Mouse (Mus musculus): Measurements from ENCODE around the gene Fez1. TPM values are rescaled to one million over a fixed set of nuclear protein-coding genes. Genes with fewer than 3 reads are reported as not detected.

The Fez1 gene
- polyA plus RNA-seq, 1 experiment from 2014 or later = 36.7 TPM

GRCm38 (mm10) chr9:36905452-36905851, 83.8 kb downstream of the Fez1 start:
- Histone ChIP-seq H3K27ac (no peak overlapping the region), H3K36me3 (peaks cover 3% of the 10 kb centered on the region; the same call in 1 of the 2 replicates), H3K4me1 (peaks cover 9% of the 10 kb centered on the region; the same call in 1 of the 2 replicates), H3K9ac (no peak overlapping the region), H3K27me3 (peaks cover 7% of the 10 kb centered on the region; the same call in 1 of the 2 replicates), H3K4me3 (no peak overlapping the region), H3K4me2 (replicated peaks) (no peak overlapping the region), H3K9me3 (no peaks in the 10 kb centered on the region)
- ATAC-seq (ENCODE audit: low FRiP score, low read depth) = no peak
- 39% methylated on average over 4 of the region's 4 CpGs for WGBS

- WGBS = 5% methylated on average over 6 of the region's 6 CpGs
- peaks cover 84% of the 10 kb centered on the region for H3K27me3 ChIP-seq
- no peak overlapping the region for H3K9ac ChIP-seq
- peaks cover 12% of the 10 kb centered on the region for H3K4me1 ChIP-seq
- peak overlapping the region; percentile 36; the same call in 1 of the 2 replicates for H3K4me2 ChIP-seq (replicated peaks)
- no peak overlapping the region for H3K4me3 ChIP-seq
- H3K36me3 ChIP-seq = no peaks in the 10 kb centered on the region
- H3K9me3 ChIP-seq = no peaks in the 10 kb centered on the region
- H3K27ac ChIP-seq = no peak overlapping the region
- 0 out of 2 replicates have a peak, but pooled peaks have one; percentile 61 for ATAC-seq (ENCODE audit: low FRiP score, low read depth)
Measured at GRCm38 (mm10) chr9:36916362-36916761, 94.7 kb downstream of the Fez1 start.

GRCm38 (mm10) chr9:36916915-36917314, 95.3 kb downstream of the Fez1 start:
- peak; percentile 48; the same call in 1 of the 2 replicates for ATAC-seq (ENCODE audit: low FRiP score, low read depth)
- peaks cover 86% of the 10 kb centered on the region for H3K27me3 ChIP-seq
- H3K4me3 ChIP-seq = no peak overlapping the region
- peak overlapping the region; percentile 36; the same call in 1 of the 2 replicates for H3K4me2 ChIP-seq (replicated peaks)
- no peaks in the 10 kb centered on the region for H3K36me3 ChIP-seq
- H3K27ac ChIP-seq = no peak overlapping the region
- H3K9me3 ChIP-seq = no peaks in the 10 kb centered on the region
- H3K9ac ChIP-seq = no peak overlapping the region; the same call in 1 of the 2 replicates
- 18% methylated on average over 5 of the region's 5 CpGs for WGBS
- peaks cover 12% of the 10 kb centered on the region for H3K4me1 ChIP-seq

- Histone ChIP-seq H3K4me2 (replicated peaks) (no peak overlapping the region), H3K27me3 (peaks cover 91% of the 10 kb centered on the region), H3K9ac (no peak overlapping the region), H3K4me1 (peaks cover 12% of the 10 kb centered on the region), H3K9me3 (no peaks in the 10 kb centered on the region), H3K27ac (no peak overlapping the region), H3K4me3 (no peak overlapping the region), H3K36me3 (no peaks in the 10 kb centered on the region)
- WGBS = 60% methylated on average over 3 of the region's 3 CpGs
- no peak for ATAC-seq (ENCODE audit: low FRiP score, low read depth)
Measured at GRCm38 (mm10) chr9:36918582-36918981, 96.9 kb downstream of the Fez1 start.

GRCm38 (mm10) chr9:36919472-36919871, 97.8 kb downstream of the Fez1 start:
- Histone ChIP-seq H3K9me3 (no peaks in the 10 kb centered on the region), H3K4me3 (no peak overlapping the region), H3K36me3 (no peaks in the 10 kb centered on the region), H3K27ac (no peak overlapping the region), H3K27me3 (peaks cover 95% of the 10 kb centered on the region), H3K4me2 (replicated peaks) (no peak overlapping the region), H3K4me1 (peaks cover 12% of the 10 kb centered on the region), H3K9ac (no peak overlapping the region)
- 33% methylated on average over 4 of the region's 4 CpGs for WGBS
- peak; percentile 46 for ATAC-seq (ENCODE audit: low FRiP score, low read depth)

GRCm38 (mm10) chr9:36921718-36922415, 100.2 kb downstream of the Fez1 start:
- no peak overlapping the region for H3K9ac ChIP-seq
- no peaks in the 10 kb centered on the region for H3K9me3 ChIP-seq
- H3K27me3 ChIP-seq = peaks cover 100% of the 10 kb centered on the region
- H3K27ac ChIP-seq = no peak overlapping the region
- ATAC-seq (ENCODE audit: low FRiP score, low read depth) = no peak
- 63% methylated on average over 13 of the region's 13 CpGs for WGBS
- peaks cover 7% of the 10 kb centered on the region for H3K4me1 ChIP-seq
- no peak overlapping the region for H3K4me3 ChIP-seq
- no peak overlapping the region for H3K4me2 ChIP-seq (replicated peaks)
- H3K36me3 ChIP-seq = no peaks in the 10 kb centered on the region

GRCm38 (mm10) chr9:36923753-36924152, 102.1 kb downstream of the Fez1 start:
- WGBS = 83% methylated on average over 5 of the region's 5 CpGs
- Histone ChIP-seq H3K9ac (no peak overlapping the region), H3K4me1 (no peaks in the 10 kb centered on the region), H3K36me3 (no peaks in the 10 kb centered on the region), H3K27ac (no peak overlapping the region), H3K27me3 (peaks cover 98% of the 10 kb centered on the region), H3K4me3 (no peak overlapping the region), H3K4me2 (replicated peaks) (no peak overlapping the region), H3K9me3 (no peaks in the 10 kb centered on the region)
- ATAC-seq (ENCODE audit: low FRiP score, low read depth) = no peak

Other genes starting within 250 kb of the Fez1 start
- not detected in 2 replicates for gene Gm17689, start 239.2 kb upstream of the Fez1 start, polyA plus RNA-seq (2015; fragmentation: Nextera tagmentation; extraction: Ambion mirVana)
- gene A630095E13Rik, start 178.5 kb upstream of the Fez1 start, polyA plus RNA-seq (2015; fragmentation: Nextera tagmentation; extraction: Ambion mirVana) = not detected in 2 replicates
- not detected in 2 replicates for gene Acrv1, start 128.6 kb upstream of the Fez1 start, polyA plus RNA-seq (2015; fragmentation: Nextera tagmentation; extraction: Ambion mirVana)
- 39.6 and 40.8 TPM in 2 replicates for gene Chek1, start 94.8 kb upstream of the Fez1 start, polyA plus RNA-seq (2015; fragmentation: Nextera tagmentation; extraction: Ambion mirVana)
- 286 and 293 TPM in 2 replicates for gene Stt3a, start 54.2 kb upstream of the Fez1 start, polyA plus RNA-seq (2015; fragmentation: Nextera tagmentation; extraction: Ambion mirVana)
- 102 and 103 TPM in 2 replicates for gene Ei24, start 24.5 kb upstream of the Fez1 start, polyA plus RNA-seq (2015; fragmentation: Nextera tagmentation; extraction: Ambion mirVana)

Data from limb, embryonic 13.5 days (tissue).